Mouse (Mus musculus): ENCODE data around the gene Zfp637. TPM values are rescaled to one million over a fixed set of nuclear protein-coding genes. Genes with fewer than 3 reads are reported as not detected.
A peak's percentile ranks its signal among the peaks of the same experiment; 100 is the strongest.
"Not testable (repeated sequence)": the region's sequence is repeated elsewhere in the genome, so short reads cannot be mapped to it uniquely, and the experiment has no call there.

The Zfp637 gene
- 34.3 and 37.5 TPM in 2 replicates for total RNA-seq (2017)

- peak; percentile 95 to 96 for ATAC-seq (replicated peaks in 1 of 2; ENCODE audit: insufficient read depth in 1 of 2, low FRiP score in 2 of 2, low TSS enrichment in 1 of 2, low read depth in 1 of 2, poor library complexity in 2 of 2, severe bottlenecking in 2 of 2)
Observed at GRCm38 (mm10) chr6:117840686-117841510, at the start of gene Zfp637. TSS of gene Zfp637 (plus strand) at chr6:117841180.

DNA sequence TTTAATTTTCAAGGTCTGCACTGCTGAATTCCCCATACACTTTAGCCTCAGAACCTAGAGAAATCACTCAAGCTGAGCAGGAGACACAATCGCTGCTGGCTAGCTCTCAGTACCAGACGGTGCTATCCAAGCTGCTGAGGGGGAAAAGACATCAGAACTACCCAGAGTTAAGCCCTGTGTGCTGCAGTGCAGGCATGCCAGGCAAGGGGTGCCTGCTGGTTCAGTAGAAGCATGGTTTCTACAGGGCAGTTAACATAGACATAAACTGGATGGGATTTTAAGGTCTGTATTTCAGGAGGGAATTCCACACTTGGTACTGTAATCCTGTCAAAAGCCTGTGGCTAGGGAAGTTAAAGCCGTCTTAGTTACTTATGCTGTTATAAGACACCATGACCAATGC is 45.7 kb upstream of the Zfp637 start:
- ATAC-seq (replicated peaks in 1 of 2; ENCODE audit: insufficient read depth in 1 of 2, low FRiP score in 2 of 2, low TSS enrichment in 1 of 2, low read depth in 1 of 2, poor library complexity in 2 of 2, severe bottlenecking in 2 of 2), result no peak

GRCm38 (mm10) chr6:117800824-117801223 is 40.2 kb upstream of the Zfp637 start:
- ATAC-seq (replicated peaks in 1 of 2; ENCODE audit: insufficient read depth in 1 of 2, low FRiP score in 2 of 2, low TSS enrichment in 1 of 2, low read depth in 1 of 2, poor library complexity in 2 of 2, severe bottlenecking in 2 of 2), result no peak

GRCm38 (mm10) chr6:117801801-117802200 is 39.2 kb upstream of the Zfp637 start:
- ATAC-seq (replicated peaks in 1 of 2; ENCODE audit: insufficient read depth in 1 of 2, low FRiP score in 2 of 2, low TSS enrichment in 1 of 2, low read depth in 1 of 2, poor library complexity in 2 of 2, severe bottlenecking in 2 of 2), result no peak

GRCm38 (mm10) chr6:117807756-117808155 is 33.2 kb upstream of the Zfp637 start:
- ATAC-seq (replicated peaks in 1 of 2; ENCODE audit: insufficient read depth in 1 of 2, low FRiP score in 2 of 2, low TSS enrichment in 1 of 2, low read depth in 1 of 2, poor library complexity in 2 of 2, severe bottlenecking in 2 of 2), result no peak

- no peak for ATAC-seq (replicated peaks in 1 of 2; ENCODE audit: insufficient read depth in 1 of 2, low FRiP score in 2 of 2, low TSS enrichment in 1 of 2, low read depth in 1 of 2, poor library complexity in 2 of 2, severe bottlenecking in 2 of 2)
Observed at GRCm38 (mm10) chr6:117809816-117810215, 31.2 kb upstream of the Zfp637 start.

DNA sequence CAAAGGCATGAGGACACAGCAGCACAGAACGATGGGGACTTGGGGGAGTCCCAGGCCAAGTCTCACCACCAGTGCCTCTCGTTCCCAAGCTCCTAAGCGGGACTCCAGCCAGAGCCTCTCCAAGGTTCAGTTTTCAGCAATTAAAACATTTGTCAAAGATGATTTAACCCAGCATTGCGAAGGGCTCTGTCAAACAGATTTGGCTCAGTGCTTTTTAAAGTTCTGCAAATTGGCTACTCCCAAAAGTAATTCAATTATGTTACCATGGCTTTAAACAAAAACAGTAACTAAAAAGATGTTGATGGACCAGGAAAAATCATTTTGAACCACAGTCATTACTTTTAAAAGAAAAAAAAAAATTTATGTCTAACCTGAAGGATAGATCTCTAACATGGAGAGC is 30.3 kb upstream of the Zfp637 start:
- no peak for ATAC-seq (replicated peaks in 1 of 2; ENCODE audit: insufficient read depth in 1 of 2, low FRiP score in 2 of 2, low TSS enrichment in 1 of 2, low read depth in 1 of 2, poor library complexity in 2 of 2, severe bottlenecking in 2 of 2)

GRCm38 (mm10) chr6:117811256-117811655 is 29.7 kb upstream of the Zfp637 start:
- ATAC-seq (replicated peaks in 1 of 2; ENCODE audit: insufficient read depth in 1 of 2, low FRiP score in 2 of 2, low TSS enrichment in 1 of 2, low read depth in 1 of 2, poor library complexity in 2 of 2, severe bottlenecking in 2 of 2), result no peak

DNA sequence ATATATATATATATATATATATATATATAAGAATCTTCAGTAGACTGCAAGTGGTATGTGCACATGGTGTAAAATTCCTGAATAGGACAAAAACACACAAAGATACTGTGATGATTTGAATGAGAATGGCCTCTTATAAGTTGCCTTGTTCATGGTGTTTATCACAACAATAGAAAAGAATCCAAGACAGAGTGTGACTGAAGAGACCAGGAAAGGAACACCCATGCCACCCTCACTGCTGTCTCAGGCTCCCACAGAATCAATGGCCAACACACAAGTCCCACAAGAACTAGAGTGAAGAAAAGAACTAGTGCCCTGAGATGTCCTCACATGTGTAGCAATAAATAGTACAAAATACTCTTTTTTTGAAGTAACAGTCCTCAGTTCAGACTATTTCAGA is 26.3 kb upstream of the Zfp637 start:
- ATAC-seq (replicated peaks in 1 of 2; ENCODE audit: insufficient read depth in 1 of 2, low FRiP score in 2 of 2, low TSS enrichment in 1 of 2, low read depth in 1 of 2, poor library complexity in 2 of 2, severe bottlenecking in 2 of 2), result no peak

- no peak for ATAC-seq (replicated peaks in 1 of 2; ENCODE audit: insufficient read depth in 1 of 2, low FRiP score in 2 of 2, low TSS enrichment in 1 of 2, low read depth in 1 of 2, poor library complexity in 2 of 2, severe bottlenecking in 2 of 2)
Observed at GRCm38 (mm10) chr6:117817108-117817541, 23.9 kb upstream of the Zfp637 start.

DNA sequence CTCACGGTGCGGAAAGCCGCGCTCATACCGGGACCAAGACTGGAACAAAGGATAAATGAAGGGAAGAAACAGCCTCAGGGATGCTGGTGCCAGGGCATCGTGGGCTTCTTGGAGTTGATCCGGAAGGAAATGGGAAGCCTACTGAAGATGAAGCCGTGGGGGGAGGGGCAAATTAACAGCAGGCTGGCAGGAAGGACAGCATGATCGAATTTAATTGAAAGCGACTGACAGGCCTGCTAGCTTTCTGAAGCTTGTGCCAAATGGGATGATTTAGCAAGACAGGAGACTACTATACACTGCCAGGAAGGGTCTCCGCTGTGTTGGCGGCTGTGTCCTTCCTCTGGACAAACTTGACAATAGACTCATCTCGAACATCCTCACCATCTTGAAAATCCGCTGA is 20.7 kb upstream of the Zfp637 start:
- ATAC-seq (replicated peaks in 1 of 2; ENCODE audit: insufficient read depth in 1 of 2, low FRiP score in 2 of 2, low TSS enrichment in 1 of 2, low read depth in 1 of 2, poor library complexity in 2 of 2, severe bottlenecking in 2 of 2), result no peak

DNA sequence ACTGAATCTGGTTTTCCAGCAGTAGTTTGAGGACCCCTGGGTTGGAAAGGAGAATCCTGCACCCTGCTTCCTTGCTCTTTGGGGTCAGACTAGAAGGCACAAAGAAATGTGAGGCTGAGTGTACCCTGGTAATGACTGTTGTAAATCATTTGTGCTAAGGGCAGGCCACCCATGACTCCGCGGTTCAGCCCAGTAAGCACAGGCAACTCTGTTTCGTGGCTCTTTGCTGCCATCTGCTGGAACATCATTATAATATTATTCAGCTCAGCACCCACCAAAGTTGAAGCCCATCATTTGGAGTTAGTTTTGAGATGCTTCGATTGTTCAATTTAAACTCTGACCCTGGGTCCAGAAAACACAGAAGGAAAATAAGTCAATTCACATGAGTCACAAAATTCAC is 15.6 kb upstream of the Zfp637 start:
- peak; percentile 85 to 88 for ATAC-seq (replicated peaks in 1 of 2; ENCODE audit: insufficient read depth in 1 of 2, low FRiP score in 2 of 2, low TSS enrichment in 1 of 2, low read depth in 1 of 2, poor library complexity in 2 of 2, severe bottlenecking in 2 of 2)

GRCm38 (mm10) chr6:117828273-117828672 is 12.7 kb upstream of the Zfp637 start:
- peak; percentile 48 to 67; a peak in 3 of 4 replicates for ATAC-seq (replicated peaks in 1 of 2; ENCODE audit: insufficient read depth in 1 of 2, low FRiP score in 2 of 2, low TSS enrichment in 1 of 2, low read depth in 1 of 2, poor library complexity in 2 of 2, severe bottlenecking in 2 of 2)

- 0 out of 4 replicates have a peak, but pooled peaks of 1 of the 2 experiments have one; percentile 29 for ATAC-seq (replicated peaks in 1 of 2; ENCODE audit: insufficient read depth in 1 of 2, low FRiP score in 2 of 2, low TSS enrichment in 1 of 2, low read depth in 1 of 2, poor library complexity in 2 of 2, severe bottlenecking in 2 of 2)
Observed at GRCm38 (mm10) chr6:117841511-117841955, 553 bp downstream of the Zfp637 start.

GRCm38 (mm10) chr6:117844597-117844996 is 3.6 kb downstream of the Zfp637 start:
- no peak for ATAC-seq (replicated peaks in 1 of 2; ENCODE audit: insufficient read depth in 1 of 2, low FRiP score in 2 of 2, low TSS enrichment in 1 of 2, low read depth in 1 of 2, poor library complexity in 2 of 2, severe bottlenecking in 2 of 2)

DNA sequence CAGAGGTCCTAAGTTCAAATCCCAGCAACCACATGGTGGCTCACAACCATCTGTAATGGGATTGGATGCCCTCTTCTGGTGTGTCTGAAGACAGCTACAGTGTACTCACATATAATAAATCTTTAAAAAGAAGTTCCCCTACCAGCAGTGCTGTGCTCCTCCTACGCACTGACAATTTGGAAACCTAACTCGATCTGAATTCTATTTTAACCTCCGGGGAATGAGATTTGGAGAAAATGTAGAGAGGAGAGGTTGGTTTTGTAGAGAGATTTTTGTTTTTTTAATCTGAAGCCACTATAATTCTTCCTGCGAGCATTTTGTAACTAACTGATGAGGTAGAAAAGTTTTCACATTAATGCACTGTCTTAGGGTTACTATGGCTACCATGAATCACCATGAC is 5.7 kb downstream of the Zfp637 start:
- ATAC-seq (replicated peaks in 1 of 2; ENCODE audit: insufficient read depth in 1 of 2, low FRiP score in 2 of 2, low TSS enrichment in 1 of 2, low read depth in 1 of 2, poor library complexity in 2 of 2, severe bottlenecking in 2 of 2), result not testable (repeated sequence)

GRCm38 (mm10) chr6:117847772-117848171 is 6.8 kb downstream of the Zfp637 start:
- no peak for ATAC-seq (replicated peaks in 1 of 2; ENCODE audit: insufficient read depth in 1 of 2, low FRiP score in 2 of 2, low TSS enrichment in 1 of 2, low read depth in 1 of 2, poor library complexity in 2 of 2, severe bottlenecking in 2 of 2)

- no peak for ATAC-seq (replicated peaks in 1 of 2; ENCODE audit: insufficient read depth in 1 of 2, low FRiP score in 2 of 2, low TSS enrichment in 1 of 2, low read depth in 1 of 2, poor library complexity in 2 of 2, severe bottlenecking in 2 of 2)
Observed at GRCm38 (mm10) chr6:117848577-117848976, 7.6 kb downstream of the Zfp637 start.

- no peak for ATAC-seq (replicated peaks in 1 of 2; ENCODE audit: insufficient read depth in 1 of 2, low FRiP score in 2 of 2, low TSS enrichment in 1 of 2, low read depth in 1 of 2, poor library complexity in 2 of 2, severe bottlenecking in 2 of 2)
Observed at GRCm38 (mm10) chr6:117851747-117852146, 10.8 kb downstream of the Zfp637 start.
